Mouse (Mus musculus) liver, postnatal 0 days (tissue): Measurements from ENCODE around the gene Rtel1. TPM values are rescaled to one million over a fixed set of nuclear protein-coding genes. Genes with fewer than 3 reads are reported as not detected.
A peak's percentile ranks its signal among the peaks of the same experiment; 100 is the strongest.

Experiments used
- ATAC-seq: fragments of 200-750 bp; cut with Nextera tagmentation; 2 replicates; pipeline ENCODE4 v1.8.0; 2017; ENCODE audit warnings: mild to moderate bottlenecking, moderate library complexity
- DNase-seq: peaks from one replicate; pipeline ENCODE4 v3.0.0-alpha.2; 2016
- H3K27ac ChIP-seq: fragments of 300-500 bp; sonication (generic); 2 replicates; pipeline ENCODE4 v1.5.1; 2014; ENCODE audit warnings: antibody characterized with exemption, moderate library complexity, mild to moderate bottlenecking, low read depth
- H3K27me3 ChIP-seq: fragments of 300-500 bp; sonication (generic); 2 replicates; pipeline ENCODE4 v1.6.1; 2014; ENCODE audit warnings: low read length, control low read depth, mixed read lengths; ENCODE audit not compliant: insufficient read depth
- H3K36me3 ChIP-seq: fragments of 300-500 bp; sonication (generic); replicated peaks from 2 replicates; pipeline ENCODE4 v1.6.1; 2014; ENCODE audit warnings: mild to moderate bottlenecking, control low read depth, low read length, moderate library complexity, mixed read lengths; ENCODE audit not compliant: insufficient read depth
- H3K4me1 ChIP-seq: fragments of 300-500 bp; sonication (generic); 2 replicates; pipeline ENCODE4 v1.6.1; 2014; ENCODE audit warnings: antibody characterized with exemption, mild to moderate bottlenecking, control low read depth; ENCODE audit not compliant: insufficient read depth
- H3K4me2 ChIP-seq: fragments of 300-500 bp; sonication (generic); 2 replicates; pipeline ENCODE4 v1.6.1; 2014; ENCODE audit warnings: low read depth, mild to moderate bottlenecking, low read length, moderate library complexity, mixed read lengths
- H3K4me3 ChIP-seq: fragments of 300-500 bp; sonication (generic); 2 replicates; pipeline ENCODE4 v1.5.1; 2014; ENCODE audit warnings: low read depth, low read length
- H3K9ac ChIP-seq: fragments of 300-500 bp; sonication (generic); replicated peaks from 2 replicates; pipeline ENCODE4 v1.6.1; 2014; ENCODE audit warnings: mild to moderate bottlenecking, moderate library complexity
- H3K9me3 ChIP-seq: fragments of 300-500 bp; sonication (generic); 2 replicates; pipeline ENCODE4 v1.6.1; 2016; ENCODE audit warnings: mild to moderate bottlenecking, control low read depth, low read length, mixed read lengths
- CTCF ChIP-seq: sonication (generic); IDR thresholded peaks from 2 replicates; pipeline ENCODE4 v1.5.1; 2016; ENCODE audit warnings: antibody characterized with exemption, low read depth
- EP300 ChIP-seq: IDR thresholded peaks from 2 replicates; pipeline ENCODE4 v1.6.1; 2016; ENCODE audit warnings: antibody characterized with exemption, low read depth, mild to moderate bottlenecking
- WGBS: fragments of 180-500 bp; shearing (Covaris S2); extraction: QIAGEN DNeasy Blood & Tissue Kit; methylation state at CpG from one replicate; pipeline ENCODE4 v1.1.7; 2014; ENCODE audit not compliant: insufficient replicate concordance; 5-methylcytosine and 5-hydroxymethylcytosine counted together
- polyA plus RNA-seq: library from polyadenylated mRNA; unstranded; fragments of >200 nt; fragmentation: Nextera tagmentation; extraction: Ambion mirVana; gene quantifications from 2 replicates; pipeline ENCODE4 v1.2.1, GENCODE M21; 2015

Gene Rtel1
- polyA plus RNA-seq, 1 experiment from 2014 or later: 9.9 TPM

DNA sequence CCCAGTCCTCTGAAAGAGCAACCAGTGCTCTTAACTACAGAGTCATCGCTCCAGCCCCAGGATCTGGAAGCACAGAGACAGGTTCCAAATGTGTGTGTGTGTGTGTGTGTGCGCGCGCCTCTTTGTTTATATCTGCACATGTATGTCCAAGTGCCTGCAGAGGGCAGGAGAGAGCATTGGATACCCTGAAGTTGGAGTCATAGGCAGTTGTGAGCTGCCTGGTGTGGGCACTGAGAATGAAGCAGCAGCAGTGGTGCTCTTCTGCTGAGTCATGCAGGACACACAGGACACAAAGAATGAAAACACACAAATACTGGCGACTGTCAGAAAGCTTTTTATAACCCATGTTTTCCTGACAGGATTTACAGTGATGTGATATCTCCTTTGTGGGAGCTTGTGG, 50.5 kb downstream of the Rtel1 start:
- TF ChIP-seq CTCF (peak; percentile 18; the same call in 1 of the 2 replicates), EP300 (no peak)
- H3K27ac ChIP-seq: no peak overlapping the region
- H3K27me3 ChIP-seq: no peaks in the 10 kb centered on the region
- H3K4me1 ChIP-seq: peaks cover 14% of the 10 kb centered on the region
- ATAC-seq: no peak
- no peak for DNase-seq
- no peak overlapping the region for H3K9ac ChIP-seq
- WGBS: 88% methylated on average over 5 of the region's 5 CpGs
- peaks cover 11% of the 10 kb centered on the region; the same call in 1 of the 2 replicates for H3K36me3 ChIP-seq
- H3K4me2 ChIP-seq: no peak overlapping the region
- H3K9me3 ChIP-seq: no peaks in the 10 kb centered on the region
- H3K4me3 ChIP-seq: no peak overlapping the region

DNA sequence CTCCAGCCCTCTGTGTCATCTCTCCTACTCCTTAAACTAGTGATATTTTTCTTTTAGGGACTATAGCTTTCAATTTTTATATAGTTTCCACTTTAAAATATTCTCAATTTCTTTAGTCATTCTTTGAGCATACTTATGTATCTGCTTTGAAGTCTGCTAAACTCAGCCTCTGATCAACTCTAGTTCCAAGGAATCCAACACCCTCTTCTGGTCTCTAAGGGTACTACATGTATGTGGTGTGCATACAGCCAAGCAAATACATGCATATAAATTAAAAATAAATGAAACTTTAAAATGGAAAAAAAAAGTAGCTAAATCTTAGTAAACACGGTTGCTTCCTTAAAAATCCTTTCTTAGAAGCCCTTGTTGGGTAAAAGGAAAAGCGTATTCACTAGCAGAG, 56.2 kb downstream of the Rtel1 start:
- TF ChIP-seq EP300 (no peak), CTCF (peak; percentile 71)
- Histone ChIP-seq H3K27ac (no peak overlapping the region), H3K36me3 (peaks cover 17% of the 10 kb centered on the region), H3K4me1 (no peaks in the 10 kb centered on the region), H3K27me3 (no peaks in the 10 kb centered on the region), H3K4me3 (no peak overlapping the region), H3K9ac (no peak overlapping the region), H3K9me3 (no peaks in the 10 kb centered on the region), H3K4me2 (no peak overlapping the region)
- WGBS: 82% methylated on average over 2 of the region's 2 CpGs
- no peak for DNase-seq
- no peak for ATAC-seq

DNA sequence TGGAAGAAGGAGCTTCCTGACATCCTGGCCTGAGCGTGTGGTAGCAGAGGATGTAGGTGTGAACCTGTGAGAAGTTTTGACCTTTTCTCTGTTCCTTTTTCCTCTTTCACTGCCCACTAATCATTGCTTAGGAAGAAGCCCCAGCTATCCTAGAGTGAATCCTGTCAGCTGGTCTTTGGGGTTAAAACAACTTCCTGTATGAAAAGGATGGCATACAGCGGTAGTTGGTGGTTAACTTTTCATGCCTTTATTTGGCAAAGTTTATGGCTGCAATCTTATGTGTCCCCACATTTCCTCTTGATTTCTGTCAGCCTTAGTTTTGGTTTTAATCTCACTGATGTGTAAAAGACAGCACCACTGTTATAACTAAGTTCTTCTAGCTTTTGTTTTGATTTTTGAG, 57.7 kb downstream of the Rtel1 start:
- Histone ChIP-seq H3K4me1 (no peaks in the 10 kb centered on the region), H3K4me3 (no peak overlapping the region), H3K27ac (no peak overlapping the region), H3K9me3 (no peaks in the 10 kb centered on the region), H3K36me3 (peaks cover 21% of the 10 kb centered on the region), H3K27me3 (no peaks in the 10 kb centered on the region), H3K9ac (no peak overlapping the region), H3K4me2 (no peak overlapping the region)
- TF ChIP-seq CTCF: no peak
- TF ChIP-seq EP300: no peak
- no peak for DNase-seq
- ATAC-seq: no peak
- WGBS: 47% methylated on average over 2 of the region's 2 CpGs

DNA sequence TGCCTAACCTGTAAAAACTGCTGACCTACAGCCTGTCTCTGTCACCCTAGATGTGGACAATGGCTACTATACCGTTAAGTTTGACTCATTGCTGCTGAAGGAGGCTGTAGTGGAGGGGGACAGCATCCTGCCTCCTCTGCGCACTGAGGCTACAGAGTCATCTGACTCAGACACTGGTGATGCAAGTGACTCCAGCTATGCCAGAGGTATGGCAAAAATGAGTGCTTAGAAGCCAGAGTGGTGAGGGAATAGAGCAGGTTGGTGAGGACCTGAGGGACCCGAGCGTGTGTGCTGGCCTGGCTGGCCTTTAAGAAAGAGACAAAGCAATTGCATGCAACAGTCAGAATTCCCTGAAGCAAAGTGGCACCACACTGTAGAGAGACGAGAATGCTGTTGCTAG, 59.2 kb downstream of the Rtel1 start:
- DNase-seq (no peak), ATAC-seq (no peak)
- no peaks in the 10 kb centered on the region for H3K27me3 ChIP-seq
- no peaks in the 10 kb centered on the region for H3K4me1 ChIP-seq
- WGBS: 81% methylated on average over 5 of the region's 5 CpGs
- H3K9me3 ChIP-seq: no peaks in the 10 kb centered on the region
- no peak overlapping the region for H3K4me2 ChIP-seq
- H3K36me3 ChIP-seq: peaks cover 30% of the 10 kb centered on the region
- no peak overlapping the region for H3K27ac ChIP-seq
- no peak overlapping the region for H3K9ac ChIP-seq
- no peak overlapping the region for H3K4me3 ChIP-seq
- TF ChIP-seq CTCF (no peak), EP300 (no peak)

DNA sequence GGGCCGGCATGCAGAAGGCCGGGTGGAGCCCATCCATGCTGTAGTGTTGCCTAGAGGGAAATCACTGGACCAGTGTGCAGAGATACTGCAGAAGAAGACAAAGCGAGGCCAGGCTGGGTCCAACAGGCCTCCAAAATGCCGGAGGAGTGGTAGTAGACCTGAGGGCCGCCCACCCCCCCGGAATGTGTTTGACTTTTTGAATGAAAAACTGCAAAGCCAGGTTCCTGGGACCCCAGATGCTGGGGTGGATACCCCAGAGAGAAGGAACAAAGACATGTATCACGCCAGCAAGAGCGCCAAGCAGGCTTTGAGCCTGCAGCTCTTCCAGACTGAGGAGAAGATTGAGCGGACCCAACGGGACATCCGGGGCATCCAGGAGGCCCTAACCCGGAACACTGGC, 60.2 kb downstream of the Rtel1 start, which contains the start of gene Lime1:
Gene Lime1, plus strand, starts transcription at position 301 of the 400 bp plus-strand sequence.
- Histone ChIP-seq H3K27me3 (no peaks in the 10 kb centered on the region), H3K27ac (no peak within 1 kb of the TSS), H3K4me1 (no peaks in the 10 kb centered on the region), H3K9ac (no peak within 1 kb of the TSS), H3K4me2 (no peak within 1 kb of the TSS), H3K4me3 (no peak within 1 kb of the TSS), H3K36me3 (peaks cover 31% of the 10 kb centered on the region), H3K9me3 (no peaks in the 10 kb centered on the region)
- WGBS: 90% methylated on average over 12 of the region's 12 CpGs
- TF ChIP-seq EP300: no peak
- no peak for TF ChIP-seq CTCF
- no peak for ATAC-seq
- no peak for DNase-seq

DNA sequence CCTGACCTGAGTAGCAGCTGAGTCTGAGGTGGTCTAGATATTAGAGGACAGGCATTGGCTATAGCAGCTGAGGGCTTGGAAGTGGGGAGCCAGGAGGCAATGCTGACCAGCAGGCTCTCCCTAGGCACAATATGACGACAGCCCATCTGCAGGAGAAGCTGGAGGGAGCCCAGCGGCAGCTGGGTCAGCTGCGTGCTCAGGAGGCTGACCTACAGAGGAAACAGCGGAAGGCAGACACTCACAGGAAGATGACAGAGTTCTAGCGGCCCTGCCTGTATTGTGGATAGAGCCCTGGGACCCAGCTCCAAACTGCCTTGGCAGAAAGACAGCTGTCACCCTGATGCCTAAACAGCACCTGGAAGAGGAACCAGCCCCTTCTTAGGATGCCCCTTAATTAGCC, 60.7 kb downstream of the Rtel1 start:
- no peaks in the 10 kb centered on the region for H3K4me1 ChIP-seq
- H3K9ac ChIP-seq: no peak overlapping the region
- TF ChIP-seq CTCF (no peak), EP300 (no peak)
- peaks cover 34% of the 10 kb centered on the region for H3K36me3 ChIP-seq
- no peak for DNase-seq
- H3K4me2 ChIP-seq: no peak overlapping the region
- ATAC-seq: no peak
- no peaks in the 10 kb centered on the region for H3K9me3 ChIP-seq
- no peak overlapping the region for H3K27ac ChIP-seq
- WGBS: 80% methylated on average over 5 of the region's 5 CpGs
- H3K27me3 ChIP-seq: no peaks in the 10 kb centered on the region
- no peak overlapping the region for H3K4me3 ChIP-seq

DNA sequence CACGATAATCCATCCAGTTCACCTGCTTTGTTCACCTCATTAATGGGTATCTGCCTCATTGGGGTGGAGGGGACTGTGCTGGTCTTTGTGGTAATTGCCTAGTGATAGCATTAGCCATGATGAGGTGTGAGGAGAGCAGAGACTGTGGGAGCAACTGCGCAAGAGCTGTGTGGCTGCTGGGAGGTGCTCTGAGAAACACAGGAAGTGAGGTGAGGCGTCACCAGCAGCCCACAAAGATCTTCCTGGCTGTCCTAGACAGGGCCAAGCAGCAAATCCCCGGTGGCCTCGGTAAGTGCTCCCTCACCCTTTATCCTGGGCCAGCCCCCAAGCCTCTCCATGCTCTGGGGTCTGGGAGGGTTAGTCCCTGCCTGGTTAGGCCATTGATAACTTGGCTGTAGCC, 61.6 kb downstream of the Rtel1 start:
- Histone ChIP-seq H3K36me3 (peaks cover 37% of the 10 kb centered on the region), H3K4me2 (no peak overlapping the region), H3K4me1 (no peaks in the 10 kb centered on the region), H3K27ac (no peak overlapping the region), H3K27me3 (no peaks in the 10 kb centered on the region), H3K4me3 (no peak overlapping the region), H3K9me3 (no peaks in the 10 kb centered on the region), H3K9ac (no peak overlapping the region)
- 71% methylated on average over 5 of the region's 5 CpGs for WGBS
- ATAC-seq (no peak), DNase-seq (no peak)
- TF ChIP-seq EP300 (no peak), CTCF (no peak)
